Mouse (Mus musculus): Measurements from ENCODE around the gene H1f0. TPM values are rescaled to one million over a fixed set of nuclear protein-coding genes. Genes with fewer than 3 reads are reported as not detected.

Gene H1f0
- polyA plus RNA-seq, 1 experiment from 2014 or later, result 546 TPM

DNA sequence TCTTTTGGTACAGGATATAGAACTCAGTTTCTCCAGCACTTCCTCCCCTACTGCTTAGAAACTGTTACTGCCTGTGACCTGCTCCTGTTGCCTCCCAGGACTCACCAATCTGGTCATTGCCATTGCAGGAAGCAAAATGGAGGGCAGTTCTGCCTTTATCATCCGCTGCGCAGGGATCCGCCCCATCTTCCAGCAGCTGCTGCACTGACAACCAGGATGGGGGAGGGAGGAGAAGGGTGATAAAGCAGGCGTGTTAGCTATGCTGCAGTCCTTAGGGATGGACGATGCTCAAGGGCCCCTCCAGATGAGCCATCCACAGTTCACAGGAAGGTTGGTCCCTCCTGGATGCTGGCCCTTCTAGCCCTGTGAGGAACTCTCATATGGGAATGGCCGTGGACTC is 29.6 kb downstream of the H1f0 start:
- Histone ChIP-seq H3K36me3 (peaks cover 80% of the 10 kb centered on the region), H3K4me3 (no peak overlapping the region), H3K27me3 (no peaks in the 10 kb centered on the region), H3K9me3 (no peaks in the 10 kb centered on the region), H3K9ac (no peak overlapping the region), H3K4me2 (no peak overlapping the region), H3K27ac (no peak overlapping the region), H3K4me1 (peaks cover 15% of the 10 kb centered on the region)
- ATAC-seq (ENCODE audit: insufficient number of reproducible peaks, insufficient read depth, low FRiP score, low TSS enrichment, low read depth), result no peak
- 91% methylated on average over 6 of the region's 6 CpGs for WGBS

- H3K36me3 ChIP-seq, result peaks cover 48% of the 10 kb centered on the region
- H3K4me1 ChIP-seq, result peaks cover 20% of the 10 kb centered on the region
- no peaks in the 10 kb centered on the region for H3K27me3 ChIP-seq
- H3K4me3 ChIP-seq, result peak overlapping the region; percentile 95
- no peaks in the 10 kb centered on the region for H3K9me3 ChIP-seq
- H3K4me2 ChIP-seq, result peak overlapping the region; percentile 84
- H3K9ac ChIP-seq, result peak overlapping the region; percentile 94; the same call in 1 of the 2 replicates
- 74% methylated on average over 14 of the region's 14 CpGs for WGBS
- no peak for ATAC-seq (ENCODE audit: insufficient number of reproducible peaks, insufficient read depth, low FRiP score, low TSS enrichment, low read depth)
- H3K27ac ChIP-seq, result no peak overlapping the region; the same call in 1 of the 2 replicates
Measured at GRCm38 (mm10) chr15:79060887-79061565, 32.8 kb downstream of the H1f0 start.

- peaks cover 24% of the 10 kb centered on the region for H3K4me1 ChIP-seq
- H3K4me3 ChIP-seq, result peak within 1 kb of the TSS; percentile 95
- H3K27me3 ChIP-seq, result no peaks in the 10 kb centered on the region
- no peaks in the 10 kb centered on the region for H3K9me3 ChIP-seq
- peak; percentile 99 for ATAC-seq (ENCODE audit: insufficient number of reproducible peaks, insufficient read depth, low FRiP score, low TSS enrichment, low read depth)
- peak within 1 kb of the TSS; percentile 77 for H3K27ac ChIP-seq
- H3K9ac ChIP-seq, result peak within 1 kb of the TSS; percentile 94
- H3K4me2 ChIP-seq, result peak within 1 kb of the TSS; percentile 84
- WGBS, result under 1% methylated on average over 80 of the region's 80 CpGs
- peaks cover 33% of the 10 kb centered on the region for H3K36me3 ChIP-seq
Measured at GRCm38 (mm10) chr15:79062376-79063159, 34.3 kb downstream of the H1f0 start, which contains the start of gene Ankrd54. Gene Ankrd54 (minus strand): TSS chr15:79062893.

DNA sequence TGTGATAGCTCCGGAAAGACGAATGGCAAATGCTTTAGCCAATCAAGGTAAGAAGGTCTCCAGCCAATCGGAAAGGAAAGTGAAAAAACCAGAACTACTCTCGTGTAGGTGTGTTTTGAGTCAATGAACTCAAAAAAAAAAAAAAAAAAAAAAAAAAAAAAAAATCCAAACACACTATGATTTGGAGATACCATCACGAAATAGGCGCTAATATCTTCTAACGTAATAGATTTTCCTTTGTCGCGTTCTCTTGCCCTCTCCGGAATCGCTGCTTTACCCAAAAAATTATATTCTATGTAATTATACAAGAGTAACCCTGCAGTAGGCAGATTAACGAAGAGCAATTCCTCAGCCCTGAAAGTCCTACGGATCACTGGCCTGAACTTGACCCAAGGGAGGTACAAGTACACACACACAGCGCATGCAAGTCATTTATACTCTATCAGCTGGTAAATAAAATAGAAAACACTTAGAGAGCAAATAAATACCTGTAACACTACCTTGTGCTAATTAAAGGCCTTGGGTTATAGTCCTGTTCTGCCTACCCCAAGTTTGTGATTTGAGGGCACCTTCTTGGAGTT is 35.0 kb downstream of the H1f0 start:
- Histone ChIP-seq H3K4me1 (peaks cover 24% of the 10 kb centered on the region), H3K27me3 (no peaks in the 10 kb centered on the region), H3K36me3 (peaks cover 26% of the 10 kb centered on the region), H3K9me3 (no peaks in the 10 kb centered on the region), H3K27ac (no peak overlapping the region; the same call in 1 of the 2 replicates), H3K4me3 (peak overlapping the region; percentile 95), H3K4me2 (peak overlapping the region; percentile 63), H3K9ac (peak overlapping the region; percentile 55; the same call in 1 of the 2 replicates)
- WGBS, result 9% methylated on average over 14 of the region's 14 CpGs
- ATAC-seq (ENCODE audit: insufficient number of reproducible peaks, insufficient read depth, low FRiP score, low TSS enrichment, low read depth), result no peak

DNA sequence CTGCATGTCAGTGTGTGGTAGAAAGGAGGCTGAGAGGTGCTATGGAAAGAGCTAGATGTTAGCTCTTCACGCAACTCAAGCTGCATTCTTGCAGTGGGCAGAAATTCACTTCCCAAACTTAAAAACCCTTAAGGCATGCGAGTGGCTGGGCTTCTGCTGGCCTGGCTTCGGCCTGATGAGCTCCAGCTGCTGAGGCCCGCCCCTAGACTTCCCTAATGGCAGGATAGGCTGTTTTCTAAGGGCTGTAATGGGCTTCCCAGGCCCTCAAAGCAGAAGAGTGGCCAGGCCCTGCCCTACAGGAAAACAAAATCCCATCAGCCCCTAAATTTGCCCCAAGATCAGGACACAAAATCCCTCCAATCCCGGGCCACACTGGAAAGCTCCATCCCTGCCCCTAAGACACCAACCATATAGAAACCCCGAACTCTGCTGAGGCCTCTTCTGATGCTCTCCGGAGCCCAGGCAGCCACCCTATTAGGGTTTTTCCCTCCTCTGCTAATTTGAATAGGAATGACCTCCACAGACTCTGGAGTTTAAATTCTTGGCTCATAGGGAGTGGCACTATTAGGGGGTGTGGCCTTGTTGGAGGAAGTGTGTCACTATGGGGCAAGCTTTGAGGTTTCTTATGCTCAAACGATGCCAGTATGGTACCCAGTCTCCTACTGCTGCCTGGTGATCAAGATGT is 37.0 kb downstream of the H1f0 start:
- no peak overlapping the region for H3K27ac ChIP-seq
- no peaks in the 10 kb centered on the region for H3K27me3 ChIP-seq
- no peak overlapping the region for H3K9ac ChIP-seq
- WGBS, result 52% methylated on average over 8 of the region's 8 CpGs
- no peak overlapping the region for H3K4me2 ChIP-seq
- no peak for ATAC-seq (ENCODE audit: insufficient number of reproducible peaks, insufficient read depth, low FRiP score, low TSS enrichment, low read depth)
- no peak overlapping the region for H3K4me3 ChIP-seq
- no peaks in the 10 kb centered on the region for H3K9me3 ChIP-seq
- peaks cover 24% of the 10 kb centered on the region for H3K4me1 ChIP-seq
- H3K36me3 ChIP-seq, result peaks cover 6% of the 10 kb centered on the region

DNA sequence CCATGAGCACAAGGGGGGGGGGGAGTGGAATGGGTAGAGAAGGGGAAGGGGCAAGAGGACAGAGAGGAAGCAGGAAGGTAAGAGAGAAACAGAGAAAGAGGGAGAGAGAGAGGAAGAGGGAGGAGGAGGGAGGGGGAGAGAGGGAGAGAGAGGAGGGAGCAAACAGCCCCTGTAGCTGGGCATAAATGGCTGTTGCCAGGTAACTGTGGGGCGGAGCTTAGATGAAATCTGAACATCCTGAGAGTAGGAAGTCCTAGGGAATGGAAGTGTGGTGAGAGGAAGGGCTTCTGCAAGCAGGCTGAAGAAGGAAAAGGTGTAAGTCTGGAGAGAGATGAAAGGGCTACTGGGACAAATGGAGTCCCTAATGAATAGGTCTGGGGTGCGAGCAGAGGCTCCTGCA is 38.0 kb downstream of the H1f0 start:
- H3K4me2 ChIP-seq, result no peak overlapping the region
- H3K27ac ChIP-seq, result no peak overlapping the region
- WGBS, result 40% methylated on average over 2 of the region's 2 CpGs
- no peak overlapping the region for H3K4me3 ChIP-seq
- ATAC-seq (ENCODE audit: insufficient number of reproducible peaks, insufficient read depth, low FRiP score, low TSS enrichment, low read depth), result no peak
- no peak overlapping the region for H3K9ac ChIP-seq
- H3K9me3 ChIP-seq, result no peaks in the 10 kb centered on the region
- no peaks in the 10 kb centered on the region for H3K27me3 ChIP-seq
- H3K4me1 ChIP-seq, result peaks cover 18% of the 10 kb centered on the region
- H3K36me3 ChIP-seq, result no peaks in the 10 kb centered on the region

- WGBS, result 63% methylated on average over 3 of the region's 3 CpGs
- Histone ChIP-seq H3K4me2 (no peak overlapping the region), H3K4me3 (no peak overlapping the region), H3K27ac (no peak overlapping the region), H3K27me3 (no peaks in the 10 kb centered on the region), H3K36me3 (no peaks in the 10 kb centered on the region), H3K4me1 (peaks cover 10% of the 10 kb centered on the region; the same call in 1 of the 2 replicates), H3K9ac (no peak overlapping the region), H3K9me3 (no peaks in the 10 kb centered on the region)
- ATAC-seq (ENCODE audit: insufficient number of reproducible peaks, insufficient read depth, low FRiP score, low TSS enrichment, low read depth), result no peak
Measured at GRCm38 (mm10) chr15:79067631-79068030, 39.4 kb downstream of the H1f0 start.

DNA sequence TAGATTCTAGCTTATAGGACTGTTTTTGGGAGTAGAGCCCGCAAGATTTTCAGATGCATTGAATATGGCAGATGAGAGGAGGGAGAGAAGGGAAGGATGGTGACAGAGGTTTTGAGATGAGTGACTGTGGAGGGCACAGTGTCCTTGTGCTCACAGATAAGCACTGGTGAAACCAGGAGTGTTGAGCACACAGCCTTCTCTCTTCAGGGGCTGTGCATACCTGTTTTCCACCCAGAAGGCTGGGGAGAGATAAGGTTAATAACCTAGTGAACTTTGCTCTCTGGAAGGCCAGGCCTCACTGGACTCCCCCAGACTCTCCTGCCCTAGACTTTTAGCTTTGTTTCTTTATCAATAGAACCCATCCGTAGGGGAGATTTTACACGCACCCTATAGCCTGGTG is 40.2 kb downstream of the H1f0 start:
- H3K27ac ChIP-seq, result no peak overlapping the region
- H3K4me2 ChIP-seq, result no peak overlapping the region
- H3K9ac ChIP-seq, result no peak overlapping the region
- H3K4me3 ChIP-seq, result no peak overlapping the region
- WGBS, result 77% methylated on average over 3 of the region's 3 CpGs
- H3K36me3 ChIP-seq, result no peaks in the 10 kb centered on the region
- H3K27me3 ChIP-seq, result no peaks in the 10 kb centered on the region
- no peaks in the 10 kb centered on the region for H3K9me3 ChIP-seq
- peaks cover 8% of the 10 kb centered on the region; the same call in 1 of the 2 replicates for H3K4me1 ChIP-seq
- no peak for ATAC-seq (ENCODE audit: insufficient number of reproducible peaks, insufficient read depth, low FRiP score, low TSS enrichment, low read depth)

GRCm38 (mm10) chr15:79071117-79072039 is 43.1 kb downstream of the H1f0 start:
- ATAC-seq (ENCODE audit: insufficient number of reproducible peaks, insufficient read depth, low FRiP score, low TSS enrichment, low read depth), result no peak
- 64% methylated on average over 5 of the region's 5 CpGs for WGBS
- H3K9me3 ChIP-seq, result no peaks in the 10 kb centered on the region
- no peak overlapping the region for H3K4me3 ChIP-seq
- H3K4me1 ChIP-seq, result peaks cover 16% of the 10 kb centered on the region
- no peak overlapping the region for H3K27ac ChIP-seq
- H3K4me2 ChIP-seq, result no peak overlapping the region
- peaks cover 1% of the 10 kb centered on the region for H3K36me3 ChIP-seq
- H3K27me3 ChIP-seq, result no peaks in the 10 kb centered on the region
- H3K9ac ChIP-seq, result no peak overlapping the region

GRCm38 (mm10) chr15:79073752-79074151 is 45.5 kb downstream of the H1f0 start:
- H3K9me3 ChIP-seq, result no peaks in the 10 kb centered on the region
- no peak overlapping the region for H3K27ac ChIP-seq
- no peak overlapping the region for H3K4me3 ChIP-seq

More at GRCm38 (mm10) chr15:79073752-79074151, 45.5 kb downstream of the H1f0 start:
- peaks cover 20% of the 10 kb centered on the region for H3K4me1 ChIP-seq
- no peak for ATAC-seq (ENCODE audit: insufficient number of reproducible peaks, insufficient read depth, low FRiP score, low TSS enrichment, low read depth)
- H3K9ac ChIP-seq, result no peak overlapping the region
- no peak overlapping the region for H3K4me2 ChIP-seq
- H3K36me3 ChIP-seq, result peaks cover 24% of the 10 kb centered on the region
- no peaks in the 10 kb centered on the region for H3K27me3 ChIP-seq

Data from embryonic facial prominence, embryonic 13.5 days (tissue).